Mouse (Mus musculus) liver, adult 2 months (tissue): ENCODE measurements around the gene Adcy10. TPM values are rescaled to one million over a fixed set of nuclear protein-coding genes. Genes with fewer than 3 reads are reported as not detected.
A peak's percentile ranks its signal among the peaks of the same experiment; 100 is the strongest.

Experiments used
- DNase-seq: peaks from one replicate; pipeline ENCODE4 v3.0.0-alpha.2; 2011; ENCODE audit warnings: low read depth, low spot score; ENCODE audit errors: extremely low read depth
- H3K27ac ChIP-seq: fragments of 200-500 bp; replicated peaks from 2 replicates; pipeline ENCODE4 v1.5.1; 2012; ENCODE audit warnings: low read depth, mild to moderate bottlenecking, control low read depth, inconsistent platforms, low read length; ENCODE audit not compliant: insufficient read depth
- H3K27me3 ChIP-seq: fragments of 200-500 bp; 2 replicates; pipeline ENCODE4 v1.6.1; 2012; ENCODE audit warnings: mild to moderate bottlenecking, moderate library complexity, low read length, inconsistent platforms; ENCODE audit not compliant: control insufficient read depth, insufficient read depth
- H3K36me3 ChIP-seq: fragments of 200-500 bp; 2 replicates; pipeline ENCODE4 v1.6.1; 2012; ENCODE audit warnings: low read length, inconsistent platforms; ENCODE audit not compliant: control insufficient read depth, insufficient read depth
- H3K4me1 ChIP-seq: fragments of 200-500 bp; 2 replicates; pipeline ENCODE4 v1.6.1; 2011; ENCODE audit warnings: low read length; ENCODE audit not compliant: control insufficient read depth, insufficient read depth
- H3K4me3 ChIP-seq: fragments of 200-500 bp; 2 replicates; pipeline ENCODE4 v1.5.1; 2011; ENCODE audit warnings: low read depth, mild to moderate bottlenecking, control low read depth, low read length, moderate library complexity; ENCODE audit not compliant: insufficient read depth
- H3K79me2 ChIP-seq: fragments of 200-500 bp; 2 replicates; pipeline ENCODE4 v1.6.1; 2012; ENCODE audit warnings: inconsistent platforms, mild to moderate bottlenecking, low read length, moderate library complexity; ENCODE audit not compliant: control insufficient read depth, insufficient read depth
- H3K9ac ChIP-seq: fragments of 200-500 bp; 2 replicates; pipeline ENCODE4 v1.6.1; 2012; ENCODE audit warnings: low read depth, mild to moderate bottlenecking, control low read depth, inconsistent platforms, low read length
- CTCF ChIP-seq: fragments of 200-500 bp; IDR thresholded peaks from 2 replicates; pipeline ENCODE4 v1.5.1; 2011; ENCODE audit warnings: low read depth, low read length, control low read depth
- POLR2A ChIP-seq: fragments of 200-500 bp; IDR thresholded peaks from 2 replicates; pipeline ENCODE4 v1.6.1; 2011; ENCODE audit warnings: low read length, control low read depth; ENCODE audit not compliant: insufficient read depth; ENCODE audit errors: extremely low read depth
- WGBS: fragments of 180-500 bp; shearing (Covaris S2); methylation state at CpG from one replicate; pipeline ENCODE4 v1.1.7; 2018; 5-methylcytosine and 5-hydroxymethylcytosine counted together
- polyA plus RNA-seq: library from polyadenylated mRNA; depleted of rRNA; stranded (reverse); fragments of >200 nt; gene quantifications from 2 replicates; pipeline ENCODE4 v1.2.3, GENCODE M21; 2012
- total RNA-seq: library from RNA; depleted of rRNA; stranded (reverse); fragments of >200 nt; gene quantifications from 2 replicates; pipeline ENCODE4 v1.2.3, GENCODE M21; 2014

The Adcy10 gene
- total and polyA plus RNA-seq, 2 experiments = 0.18 TPM; not detected in 1

DNA sequence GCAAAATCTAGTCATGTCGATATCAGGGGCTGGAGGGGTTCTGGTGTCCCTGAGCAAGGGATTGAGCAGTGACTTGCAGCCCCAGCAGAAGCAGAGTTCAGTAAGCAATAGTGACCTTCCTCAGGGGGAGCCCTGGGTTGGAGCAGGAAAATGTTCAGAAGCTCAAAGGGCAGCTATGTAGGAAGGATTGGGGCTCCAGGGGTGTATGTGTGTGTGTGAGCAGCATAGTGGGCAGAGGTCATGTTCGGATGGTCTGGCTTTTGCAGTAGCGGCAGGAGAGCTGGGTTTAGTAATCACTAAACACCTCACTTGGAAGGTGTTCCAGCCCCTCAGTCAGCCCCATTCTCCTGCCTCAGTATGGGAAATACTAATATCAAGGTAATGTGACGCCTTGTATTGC is 91.0 kb downstream of the Adcy10 start:
- no peak overlapping the region for H3K4me3 ChIP-seq
- H3K27me3 ChIP-seq = no peaks in the 10 kb centered on the region
- H3K79me2 ChIP-seq = no peaks in the 10 kb centered on the region
- no peak for TF ChIP-seq POLR2A
- no peak for TF ChIP-seq CTCF
- no peaks in the 10 kb centered on the region for H3K4me1 ChIP-seq
- no peak overlapping the region for H3K9ac ChIP-seq
- no peak overlapping the region for H3K27ac ChIP-seq
- WGBS = 55% methylated on average over 4 of the region's 4 CpGs
- DNase-seq = no peak
- H3K36me3 ChIP-seq = no peaks in the 10 kb centered on the region

DNA sequence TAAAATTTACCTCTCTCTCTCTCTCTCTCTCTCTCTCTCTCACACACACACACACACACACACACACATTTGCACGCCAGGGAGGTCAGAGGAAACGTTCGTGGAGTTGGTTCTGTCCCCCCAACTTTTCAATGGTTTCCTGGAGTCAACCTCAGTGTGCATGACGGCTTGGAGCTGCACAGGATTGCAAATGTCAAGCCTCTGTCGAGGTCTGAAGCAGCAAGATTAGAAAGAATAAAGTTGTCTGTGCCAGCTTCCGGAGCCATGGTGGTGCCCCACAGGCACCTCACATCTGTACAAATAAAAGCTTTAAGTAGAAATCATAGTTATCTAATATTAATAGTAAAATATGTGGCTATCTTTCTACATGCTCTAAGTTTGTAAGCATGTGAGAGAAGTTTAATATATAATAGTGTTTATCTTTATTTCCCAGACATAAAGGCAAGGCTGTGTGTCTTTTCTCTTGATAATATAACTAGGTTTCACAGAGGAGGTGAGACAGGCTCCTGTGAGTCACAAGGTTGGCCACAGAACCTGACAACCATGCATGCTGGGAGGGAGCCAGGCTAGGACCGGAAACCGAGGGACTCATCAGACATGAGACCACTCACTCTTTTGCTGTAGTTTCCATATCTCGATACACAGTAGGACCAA is 91.6 kb downstream of the Adcy10 start:
- no peak overlapping the region for H3K9ac ChIP-seq
- TF ChIP-seq CTCF = no peak
- TF ChIP-seq POLR2A = no peak
- no peak overlapping the region for H3K27ac ChIP-seq
- H3K79me2 ChIP-seq = no peaks in the 10 kb centered on the region
- H3K4me1 ChIP-seq = no peaks in the 10 kb centered on the region
- H3K27me3 ChIP-seq = no peaks in the 10 kb centered on the region
- no peak overlapping the region for H3K4me3 ChIP-seq
- H3K36me3 ChIP-seq = no peaks in the 10 kb centered on the region
- WGBS = 73% methylated on average over 9 of the region's 9 CpGs
- DNase-seq = no peak

DNA sequence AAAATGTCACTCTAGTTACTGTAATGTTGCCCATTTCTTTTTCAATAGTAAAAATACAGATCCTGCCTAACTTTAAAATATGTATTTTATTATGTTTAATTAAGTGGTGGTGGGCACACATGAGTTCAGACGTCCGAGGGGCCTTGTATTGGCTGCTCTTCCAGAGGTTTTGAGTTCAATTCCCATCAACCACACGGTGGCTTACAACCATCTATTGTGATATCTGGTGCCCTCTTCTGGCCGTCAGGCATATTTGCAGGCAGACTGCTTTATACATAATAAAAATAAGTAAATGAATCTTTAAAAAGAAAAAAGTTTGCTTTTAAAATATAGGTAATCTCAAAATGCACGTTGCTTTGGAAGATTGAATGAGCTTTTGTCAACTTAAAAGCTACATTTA is 94.3 kb downstream of the Adcy10 start:
- H3K27me3 ChIP-seq = no peaks in the 10 kb centered on the region
- DNase-seq = peak; percentile 13
- H3K4me1 ChIP-seq = no peaks in the 10 kb centered on the region
- no peak overlapping the region for H3K27ac ChIP-seq
- TF ChIP-seq POLR2A (no peak), CTCF (peak; percentile 29; the same call in 1 of the 2 replicates)
- 54% methylated on average over 5 of the region's 5 CpGs for WGBS
- H3K36me3 ChIP-seq = no peaks in the 10 kb centered on the region
- H3K79me2 ChIP-seq = no peaks in the 10 kb centered on the region
- H3K4me3 ChIP-seq = no peak overlapping the region
- H3K9ac ChIP-seq = no peak overlapping the region

DNA sequence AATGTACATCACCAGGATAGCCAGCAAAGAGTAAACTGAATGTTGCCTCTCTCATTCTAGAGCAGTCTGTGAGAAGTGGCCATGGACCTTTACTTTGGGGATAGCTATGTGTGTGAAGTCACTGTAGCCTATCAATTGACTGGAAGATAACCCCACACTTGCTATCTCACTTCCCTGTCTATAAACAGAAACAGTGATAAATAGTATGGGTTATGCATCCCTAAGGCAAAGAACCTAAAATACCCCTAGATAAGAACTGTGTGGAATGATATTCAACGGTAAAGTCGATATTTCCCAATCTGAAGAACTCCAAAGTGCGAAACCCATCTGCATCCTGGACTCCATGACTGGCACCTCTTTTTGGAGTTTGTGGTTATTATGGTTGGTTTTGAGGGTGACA is 96.3 kb downstream of the Adcy10 start:
- 83% methylated on average over 3 of the region's 3 CpGs for WGBS
- H3K36me3 ChIP-seq = no peaks in the 10 kb centered on the region
- DNase-seq = no peak
- H3K4me3 ChIP-seq = no peak overlapping the region
- no peak overlapping the region for H3K9ac ChIP-seq
- H3K4me1 ChIP-seq = no peaks in the 10 kb centered on the region
- no peak overlapping the region for H3K27ac ChIP-seq
- TF ChIP-seq CTCF = no peak
- no peaks in the 10 kb centered on the region for H3K79me2 ChIP-seq
- H3K27me3 ChIP-seq = no peaks in the 10 kb centered on the region

DNA sequence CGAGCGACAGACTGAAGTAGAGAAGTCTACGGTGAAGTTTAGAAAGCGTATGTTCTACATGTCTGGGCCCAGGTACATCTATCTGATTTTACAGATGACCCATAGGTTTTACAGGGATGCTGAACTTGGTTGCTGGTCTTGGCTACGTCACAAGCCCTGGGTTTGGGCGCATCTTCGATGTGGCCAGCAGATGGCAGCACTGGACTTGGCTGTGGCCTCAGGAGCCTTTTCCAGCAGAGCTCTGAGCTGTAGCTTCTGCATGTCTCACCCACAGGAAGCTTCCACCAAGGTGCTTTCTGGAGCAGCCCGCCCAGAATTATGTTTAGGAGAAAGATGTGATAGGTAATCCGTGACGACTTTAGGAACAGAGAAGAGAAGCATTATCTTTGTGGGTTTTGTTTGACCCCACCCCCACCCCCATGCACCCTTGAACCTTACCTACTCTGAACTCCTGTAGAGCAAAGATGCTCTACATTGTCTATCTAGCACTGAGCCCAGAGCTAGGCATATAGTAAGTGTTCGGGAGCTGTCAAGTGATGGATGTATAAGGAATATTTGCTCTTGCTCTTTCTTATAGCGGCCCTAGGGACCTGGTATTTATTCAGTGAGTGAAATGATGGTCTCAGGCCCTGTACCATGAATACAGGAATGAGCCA is 98.7 kb downstream of the Adcy10 start:
- TF ChIP-seq CTCF = peak; percentile 99
- TF ChIP-seq POLR2A = no peak
- no peak overlapping the region for H3K4me3 ChIP-seq
- no peak overlapping the region for H3K9ac ChIP-seq
- 21% methylated on average over 12 of the region's 12 CpGs for WGBS
- H3K79me2 ChIP-seq = no peaks in the 10 kb centered on the region
- H3K36me3 ChIP-seq = no peaks in the 10 kb centered on the region
- no peaks in the 10 kb centered on the region for H3K27me3 ChIP-seq
- H3K4me1 ChIP-seq = no peaks in the 10 kb centered on the region
- no peak overlapping the region for H3K27ac ChIP-seq
- DNase-seq = peak; percentile 73
